Mouse (Mus musculus) bone marrow, adult 2 months (tissue): Measurements from ENCODE around the gene Syde2. TPM values are rescaled to one million over a fixed set of nuclear protein-coding genes. Genes with fewer than 3 reads are reported as not detected.

ENCODE experiments used
- H3K27ac ChIP-seq: fragments of 200-500 bp; 2 replicates; pipeline ENCODE4 v1.5.1; 2012; ENCODE audit warnings: low read depth, mild to moderate bottlenecking, control low read depth, inconsistent platforms, low read length; ENCODE audit not compliant: control insufficient read depth, poor library complexity, insufficient read depth
- H3K4me1 ChIP-seq: fragments of 200-500 bp; 2 replicates; pipeline ENCODE4 v1.6.1; 2011; ENCODE audit warnings: low read length; ENCODE audit not compliant: control insufficient read depth, insufficient read depth
- H3K4me3 ChIP-seq: fragments of 200-500 bp; replicated peaks from 2 replicates; pipeline ENCODE3; 2011; ENCODE audit warnings: mild to moderate bottlenecking, low read depth, low read length, control low read depth; ENCODE audit not compliant: control insufficient read depth
- CTCF ChIP-seq: fragments of 200-500 bp; IDR thresholded peaks from 2 replicates; pipeline ENCODE4 v1.5.1; 2011; ENCODE audit warnings: low read length, control low read depth; ENCODE audit not compliant: control insufficient read depth, insufficient read depth
- POLR2A ChIP-seq: fragments of 200-500 bp; IDR thresholded peaks from 2 replicates; pipeline ENCODE4 v1.6.1; 2011; ENCODE audit warnings: low read depth, mild to moderate bottlenecking, control low read depth, low read length, borderline replicate concordance; ENCODE audit not compliant: control insufficient read depth
- whole genome bisulfite sequencing: fragments of 180-500 bp; shearing (Covaris S2); methylation state at CpG from one replicate; pipeline ENCODE4 v1.1.7; 2018; 5-methylcytosine and 5-hydroxymethylcytosine counted together
- polyA plus RNA-seq: library from polyadenylated mRNA; stranded (reverse); fragments of >200 nt; gene quantifications from 2 replicates; pipeline ENCODE4 v1.2.4, GENCODE M21; 2011; ENCODE audit warnings: low replicate concordance; ENCODE audit not compliant: missing spikeins, insufficient read depth, insufficient read length

Syde2 gene
- polyA plus RNA-seq, 1 experiment, result 2.1 TPM

DNA sequence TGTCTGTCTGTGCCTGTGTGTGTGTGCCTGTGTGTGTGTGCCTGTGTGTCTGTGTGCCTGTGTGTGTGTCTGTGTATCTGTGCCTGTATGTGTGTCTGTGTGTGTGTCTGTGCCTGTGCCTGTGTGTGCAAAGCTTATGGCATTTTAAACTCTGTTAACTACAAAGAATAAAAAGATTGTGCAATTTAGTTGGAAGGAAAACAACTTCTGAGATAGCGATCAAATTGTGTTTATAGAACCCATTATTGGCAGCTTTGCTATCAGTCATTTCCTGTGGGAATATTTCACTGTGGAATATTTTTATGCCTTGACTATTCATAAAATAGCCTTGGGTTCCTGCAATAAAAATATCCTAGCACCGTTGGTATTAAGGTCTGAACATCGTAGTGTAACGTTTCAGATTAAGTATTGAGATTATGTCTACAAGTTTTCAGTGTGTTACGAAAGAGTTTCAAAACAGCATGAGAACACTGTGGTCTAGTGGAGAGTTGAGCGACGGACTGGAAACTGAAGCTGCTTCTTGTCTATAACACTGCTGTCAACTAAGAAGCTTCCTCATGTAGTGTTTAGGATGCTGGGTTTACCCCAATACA, 2.2 kb upstream of the Syde2 start:
- Histone ChIP-seq H3K4me1 (no peaks in the 10 kb centered on the region; the same call in 1 of the 2 replicates), H3K27ac (no peak overlapping the region; the same call in 1 of the 2 replicates), H3K4me3 (no peak overlapping the region)
- WGBS, result 32% methylated on average over 7 of the region's 7 CpGs
- TF ChIP-seq POLR2A (no peak), CTCF (no peak)

- no peak overlapping the region for H3K27ac ChIP-seq
- H3K4me1 ChIP-seq, result no peaks in the 10 kb centered on the region; the same call in 1 of the 2 replicates
- no peak overlapping the region for H3K4me3 ChIP-seq
- WGBS, result 76% methylated on average over 6 of the region's 6 CpGs
- TF ChIP-seq POLR2A (no peak), CTCF (no peak)
Observed at GRCm38 (mm10) chr3:145986317-145987001, 1.2 kb upstream of the Syde2 start.

GRCm38 (mm10) chr3:145987970-145988683, 457 bp downstream of the Syde2 start:
- WGBS, result under 1% methylated on average over 101 of the region's 101 CpGs
- no peaks in the 10 kb centered on the region; the same call in 1 of the 2 replicates for H3K4me1 ChIP-seq
- TF ChIP-seq CTCF (no peak), POLR2A (peak; percentile 18; the same call in 1 of the 2 replicates)
- H3K27ac ChIP-seq, result peak overlapping the region; percentile 55; the same call in 1 of the 2 replicates
- H3K4me3 ChIP-seq, result peak overlapping the region; percentile 1

DNA sequence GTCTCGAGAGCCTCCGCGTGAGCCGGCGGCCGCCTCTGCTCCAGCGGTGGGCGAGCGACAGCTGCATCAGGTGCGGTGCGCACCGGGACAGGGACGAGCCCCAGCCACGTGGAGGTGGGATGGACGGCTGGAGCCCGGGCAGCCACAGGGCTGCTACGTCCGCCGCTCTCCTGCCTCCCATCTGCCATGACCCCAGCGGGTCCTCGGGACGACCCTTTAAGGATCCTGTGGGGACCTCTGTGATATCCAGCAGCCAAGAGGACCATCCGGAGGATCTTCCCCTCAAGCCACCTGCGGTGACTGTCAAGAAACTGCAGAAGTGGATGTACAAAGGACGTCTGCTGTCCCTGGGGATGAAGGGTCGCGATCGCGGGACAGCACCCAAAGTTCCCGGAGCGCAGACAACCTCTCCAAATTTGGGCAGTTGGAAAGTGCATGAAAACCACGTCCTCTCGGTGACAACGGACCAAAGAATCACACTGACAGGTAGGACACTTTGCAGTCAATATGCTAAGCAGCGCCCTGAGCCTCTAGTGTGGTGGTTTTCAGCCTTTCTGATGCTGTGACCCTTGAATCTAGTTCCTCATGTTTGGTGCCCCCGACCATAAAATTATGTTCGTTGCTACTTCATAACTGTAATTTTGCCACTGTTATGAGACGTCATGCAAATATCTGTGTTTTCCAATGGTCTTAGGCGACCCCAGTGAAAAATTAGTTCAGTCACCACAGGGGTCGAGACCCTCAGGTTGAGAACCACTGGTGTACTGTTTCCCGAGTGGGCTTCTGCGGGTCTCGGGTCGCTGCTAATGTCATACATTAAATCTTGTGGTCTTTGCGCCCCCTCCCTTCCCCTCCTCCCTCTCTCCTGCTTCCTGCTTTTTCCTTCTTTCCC, 1.3 kb downstream of the Syde2 start:
- 1% methylated on average over 45 of the region's 45 CpGs for WGBS
- H3K27ac ChIP-seq, result no peak overlapping the region
- peak overlapping the region; percentile 1 for H3K4me3 ChIP-seq
- TF ChIP-seq POLR2A, result no peak
- no peak for TF ChIP-seq CTCF
- no peaks in the 10 kb centered on the region; the same call in 1 of the 2 replicates for H3K4me1 ChIP-seq

DNA sequence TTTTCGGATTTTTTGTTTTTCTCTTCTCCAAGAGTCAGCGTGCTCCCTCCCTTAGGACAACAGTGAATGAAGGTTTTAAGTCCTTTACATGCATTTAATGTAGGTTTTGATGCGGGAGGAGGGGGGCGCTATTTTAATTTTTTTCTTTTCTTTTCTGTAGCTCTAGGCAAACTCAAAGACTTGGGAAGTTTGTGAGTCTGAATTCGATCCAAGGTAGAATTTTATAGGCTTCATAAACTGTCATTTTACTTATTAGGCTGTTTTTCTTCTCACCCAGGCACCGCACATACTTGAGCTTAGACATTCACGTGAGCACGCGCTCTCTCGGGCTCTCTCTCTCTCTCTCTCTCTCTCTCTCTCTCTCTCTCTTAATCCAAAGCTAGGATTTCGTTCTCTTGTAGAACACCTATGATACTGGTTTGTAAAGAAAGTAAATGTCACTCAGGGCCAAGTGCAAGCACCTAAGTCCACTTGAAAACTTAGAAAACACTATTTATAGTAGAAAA, 2.0 kb downstream of the Syde2 start:
- Histone ChIP-seq H3K27ac (no peak overlapping the region), H3K4me3 (no peak overlapping the region), H3K4me1 (no peaks in the 10 kb centered on the region; the same call in 1 of the 2 replicates)
- no peak for TF ChIP-seq POLR2A
- no peak for TF ChIP-seq CTCF
- WGBS, result 23% methylated on average over 11 of the region's 11 CpGs

DNA sequence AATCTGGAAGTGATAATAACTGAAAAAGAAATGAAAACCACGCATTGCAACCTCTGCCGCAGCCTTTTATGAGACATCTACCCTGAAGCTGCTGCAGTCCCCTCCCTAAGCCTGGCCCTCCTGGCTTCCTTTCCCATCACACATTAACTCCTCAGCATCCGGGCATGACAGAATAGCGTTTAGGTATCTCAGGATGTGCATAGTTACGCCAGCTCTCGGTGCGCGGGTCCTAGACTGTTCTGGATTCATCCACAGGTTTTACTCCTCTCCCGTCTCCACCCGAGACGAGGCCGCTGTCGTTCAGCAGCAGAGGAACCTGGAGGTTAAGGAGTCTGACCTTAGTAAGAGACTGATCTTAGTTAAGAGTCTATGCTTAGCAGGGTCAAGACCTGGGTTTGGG, 3.5 kb downstream of the Syde2 start:
- 89% methylated on average over 13 of the region's 13 CpGs for WGBS
- Histone ChIP-seq H3K4me3 (no peak overlapping the region), H3K4me1 (no peaks in the 10 kb centered on the region), H3K27ac (no peak overlapping the region)
- TF ChIP-seq POLR2A (no peak), CTCF (no peak)

- WGBS, result 80% methylated on average over 10 of the region's 10 CpGs
- TF ChIP-seq CTCF (no peak), POLR2A (no peak)
- Histone ChIP-seq H3K4me3 (no peak overlapping the region), H3K4me1 (no peaks in the 10 kb centered on the region), H3K27ac (no peak overlapping the region)
Observed at GRCm38 (mm10) chr3:145991976-145992730, 4.5 kb downstream of the Syde2 start.
